Mouse (Mus musculus) megakaryocyte, embryonic 14.5 days (primary cell): Measurements from ENCODE around the gene L3hypdh.

Source experiments
- FLI1 ChIP-seq: IDR thresholded peaks from 2 replicates; pipeline ENCODE4 v1.6.1; 2012; ENCODE audit warnings: low read length, inconsistent platforms, mixed read lengths
- GATA1 ChIP-seq: IDR thresholded peaks from 3 replicates; pipeline ENCODE4 v1.6.1; 2012; ENCODE audit warnings: mixed read lengths, low read length, inconsistent platforms, borderline replicate concordance

DNA sequence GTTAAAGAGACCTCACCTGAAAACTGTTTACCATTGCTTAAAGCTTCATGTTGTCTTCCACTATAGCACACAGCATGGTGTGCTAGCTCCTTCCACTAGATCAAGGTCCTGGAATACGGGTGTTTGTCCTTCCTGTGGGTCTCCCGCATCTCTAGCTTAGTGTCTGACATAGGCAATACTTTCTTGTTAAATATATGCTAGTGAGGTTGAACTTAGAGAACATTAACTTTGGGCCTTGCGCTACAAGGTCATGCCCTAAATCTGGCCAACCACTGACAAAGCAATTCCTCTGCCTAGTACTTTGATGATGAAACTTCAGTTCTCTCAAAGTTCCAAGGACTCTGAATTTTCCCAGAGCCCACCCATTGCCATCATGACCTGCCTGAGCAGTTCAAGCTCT lies 7.0 kb downstream of the L3hypdh start:
- TF ChIP-seq GATA1 (no peak), FLI1 (no peak)
